Mouse (Mus musculus) midbrain, embryonic 15.5 days (tissue): ENCODE measurements around the gene Nsl1. TPM values are rescaled to one million over a fixed set of nuclear protein-coding genes. Genes with fewer than 3 reads are reported as not detected.

Source experiments
- ATAC-seq: fragments of 200-750 bp; cut with Nextera tagmentation; replicated peaks from 2 replicates; pipeline ENCODE4 v1.8.0; 2017; ENCODE audit warnings: moderate TSS enrichment
- H3K27ac ChIP-seq: fragments of 300-500 bp; sonication (generic); 2 replicates; pipeline ENCODE4 v1.5.1; 2015; ENCODE audit warnings: mild to moderate bottlenecking, inconsistent platforms
- H3K27me3 ChIP-seq: fragments of 300-500 bp; sonication (generic); replicated peaks from 2 replicates; pipeline ENCODE4 v1.6.1; 2015; ENCODE audit warnings: inconsistent platforms
- H3K36me3 ChIP-seq: fragments of 300-500 bp; sonication (generic); replicated peaks from 2 replicates; pipeline ENCODE4 v1.6.1; 2015; ENCODE audit warnings: inconsistent platforms
- H3K4me1 ChIP-seq: fragments of 300-500 bp; sonication (generic); 2 replicates; pipeline ENCODE4 v1.6.1; 2015; ENCODE audit warnings: inconsistent platforms
- H3K4me2 ChIP-seq: fragments of 300-500 bp; sonication (generic); 2 replicates; pipeline ENCODE4 v1.6.1; 2015; ENCODE audit warnings: inconsistent platforms, mild to moderate bottlenecking, moderate library complexity
- H3K4me3 ChIP-seq: fragments of 300-500 bp; sonication (generic); 2 replicates; pipeline ENCODE4 v1.5.1; 2015; ENCODE audit warnings: mild to moderate bottlenecking, inconsistent platforms
- H3K9ac ChIP-seq: fragments of 300-500 bp; sonication (generic); 2 replicates; pipeline ENCODE4 v1.6.1; 2015; ENCODE audit warnings: mild to moderate bottlenecking, inconsistent platforms
- H3K9me3 ChIP-seq: fragments of 300-500 bp; sonication (generic); 2 replicates; pipeline ENCODE4 v1.6.1; 2016; ENCODE audit warnings: inconsistent platforms
- WGBS: fragments of 180-500 bp; shearing (Covaris S2); methylation state at CpG from one replicate; pipeline ENCODE4 v1.1.7; 2015; ENCODE audit warnings: mixed read lengths; 5-methylcytosine and 5-hydroxymethylcytosine counted together
- polyA plus RNA-seq: library from polyadenylated mRNA; unstranded; fragments of >200 nt; fragmentation: Nextera tagmentation; extraction: Ambion mirVana; gene quantifications from 2 replicates; pipeline ENCODE4 v1.2.1, GENCODE M21; 2015

The Nsl1 gene
- polyA plus RNA-seq, 1 experiment from 2014 or later = 4.1 TPM

DNA sequence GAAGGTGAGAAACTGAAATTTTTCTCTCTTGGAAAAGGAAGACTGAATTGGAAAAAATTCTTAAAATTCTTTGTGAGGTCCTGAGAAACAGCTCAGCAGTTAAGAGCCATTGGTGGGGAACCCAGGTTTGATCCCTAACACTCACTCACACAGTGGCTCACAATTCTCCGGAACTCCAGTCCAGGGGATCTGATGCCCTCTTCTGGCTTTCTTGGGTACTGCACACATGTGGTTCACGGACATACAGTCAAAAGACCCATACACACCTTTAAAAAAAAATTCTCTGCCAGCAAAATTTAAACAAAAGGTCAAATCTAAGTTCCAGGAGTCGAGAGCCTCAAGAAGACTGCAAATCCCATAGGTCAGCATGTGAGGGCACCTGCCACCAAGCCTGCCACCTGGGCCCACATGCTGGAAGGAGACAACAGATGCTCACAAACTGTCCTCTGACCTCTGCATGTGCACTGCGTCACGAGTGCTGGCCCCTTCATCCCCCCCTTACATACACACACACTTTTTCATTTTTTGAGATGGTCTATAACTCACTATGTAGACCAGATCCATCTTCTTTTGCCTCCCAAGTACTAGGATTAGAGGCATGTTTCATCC lies 22.2 kb downstream of the Nsl1 start:
- Histone ChIP-seq H3K4me2 (no peak overlapping the region), H3K4me1 (no peaks in the 10 kb centered on the region), H3K27me3 (no peaks in the 10 kb centered on the region), H3K4me3 (no peak overlapping the region), H3K27ac (no peak overlapping the region), H3K36me3 (no peaks in the 10 kb centered on the region), H3K9ac (no peak overlapping the region), H3K9me3 (no peaks in the 10 kb centered on the region)
- ATAC-seq = no peak
- 73% methylated on average over 5 of the region's 5 CpGs for WGBS

DNA sequence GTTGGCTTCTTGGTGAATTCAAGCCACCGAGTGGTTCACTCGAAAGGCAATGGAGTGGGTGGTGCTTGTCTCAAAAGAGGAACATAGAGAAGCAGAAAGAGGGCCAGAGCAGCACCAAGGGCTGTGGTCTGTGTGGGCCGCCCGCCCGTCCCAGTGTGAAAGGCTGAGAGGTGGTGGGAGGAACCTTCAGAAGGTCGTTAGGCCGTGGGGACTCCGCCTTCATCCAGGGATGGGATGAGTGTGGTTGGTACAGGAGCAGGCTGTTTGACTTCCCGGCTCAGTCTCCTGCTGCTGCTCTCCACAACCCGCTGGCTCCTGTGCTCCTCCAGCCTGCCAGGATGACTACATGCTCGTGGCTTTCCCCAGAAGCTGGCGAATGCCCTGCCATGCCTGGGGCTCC lies 22.8 kb downstream of the Nsl1 start:
- no peak for ATAC-seq
- H3K36me3 ChIP-seq = no peaks in the 10 kb centered on the region
- no peak overlapping the region for H3K27ac ChIP-seq
- 82% methylated on average over 12 of the region's 12 CpGs for WGBS
- no peak overlapping the region for H3K9ac ChIP-seq
- no peaks in the 10 kb centered on the region for H3K9me3 ChIP-seq
- no peak overlapping the region for H3K4me3 ChIP-seq
- no peaks in the 10 kb centered on the region for H3K4me1 ChIP-seq
- no peak overlapping the region for H3K4me2 ChIP-seq
- H3K27me3 ChIP-seq = no peaks in the 10 kb centered on the region

- H3K9ac ChIP-seq = no peak overlapping the region
- no peak overlapping the region for H3K4me3 ChIP-seq
- H3K9me3 ChIP-seq = no peaks in the 10 kb centered on the region
- no peak overlapping the region for H3K27ac ChIP-seq
- no peaks in the 10 kb centered on the region for H3K27me3 ChIP-seq
- no peaks in the 10 kb centered on the region for H3K4me1 ChIP-seq
- no peak for ATAC-seq
- H3K36me3 ChIP-seq = no peaks in the 10 kb centered on the region
- no peak overlapping the region for H3K4me2 ChIP-seq
- 91% methylated on average over 7 of the region's 7 CpGs for WGBS
Measured at GRCm38 (mm10) chr1:191086304-191086878, 23.6 kb downstream of the Nsl1 start.

DNA sequence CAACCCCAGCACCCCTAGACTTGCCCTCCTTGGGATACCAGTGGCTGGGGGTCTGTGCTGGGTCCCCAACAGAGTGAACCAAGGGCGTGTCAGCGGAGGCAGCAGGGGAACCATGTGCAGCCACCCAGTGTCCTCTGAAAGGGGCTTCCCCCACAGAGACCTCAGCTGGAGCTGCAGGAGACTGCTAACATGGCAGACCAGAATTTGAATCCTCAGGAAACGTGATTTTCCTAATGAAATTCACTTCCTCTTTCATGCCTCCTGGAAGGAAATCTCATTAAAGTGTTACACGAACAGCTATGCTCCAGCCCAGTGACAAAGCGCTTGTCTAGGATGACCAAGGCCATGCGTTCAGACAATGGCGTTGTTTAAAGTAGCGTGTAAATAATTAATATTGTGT lies 24.1 kb downstream of the Nsl1 start:
- H3K36me3 ChIP-seq = no peaks in the 10 kb centered on the region
- no peaks in the 10 kb centered on the region for H3K4me1 ChIP-seq
- H3K4me2 ChIP-seq = no peak overlapping the region
- no peak for ATAC-seq
- H3K9ac ChIP-seq = no peak overlapping the region
- no peaks in the 10 kb centered on the region for H3K9me3 ChIP-seq
- H3K27me3 ChIP-seq = no peaks in the 10 kb centered on the region
- no peak overlapping the region for H3K4me3 ChIP-seq
- 77% methylated on average over 8 of the region's 8 CpGs for WGBS
- H3K27ac ChIP-seq = no peak overlapping the region

GRCm38 (mm10) chr1:191087955-191088354 lies 25.1 kb downstream of the Nsl1 start:
- no peak for ATAC-seq
- 87% methylated on average over 5 of the region's 5 CpGs for whole genome bisulfite sequencing
- no peak overlapping the region for H3K27ac ChIP-seq

DNA sequence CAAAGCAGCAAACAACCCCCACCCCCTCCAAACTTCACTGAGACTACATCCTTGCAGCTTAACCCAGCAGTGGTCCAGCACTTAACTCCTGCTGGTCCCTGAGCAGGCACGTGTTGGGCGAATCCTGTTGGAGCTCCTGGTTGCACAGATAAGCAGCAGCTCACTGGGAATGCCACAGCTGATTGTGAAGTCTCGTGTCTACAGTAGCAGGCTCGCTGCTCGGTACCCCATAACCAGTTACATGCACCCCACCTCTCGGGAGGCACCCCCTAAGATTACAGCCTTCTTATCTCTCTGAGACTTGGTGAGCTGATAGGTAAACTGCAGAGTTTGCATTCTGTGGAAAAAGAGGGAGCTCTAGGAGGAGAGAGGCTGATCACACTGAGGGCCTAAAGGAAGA lies 26.5 kb downstream of the Nsl1 start:
- no peak overlapping the region for H3K27ac ChIP-seq
- H3K9me3 ChIP-seq = no peaks in the 10 kb centered on the region
- H3K9ac ChIP-seq = no peak overlapping the region
- H3K4me2 ChIP-seq = no peak overlapping the region
- ATAC-seq = no peak
- H3K36me3 ChIP-seq = no peaks in the 10 kb centered on the region
- 77% methylated on average over 6 of the region's 6 CpGs for WGBS
- H3K4me1 ChIP-seq = no peaks in the 10 kb centered on the region
- H3K27me3 ChIP-seq = no peaks in the 10 kb centered on the region
- no peak overlapping the region for H3K4me3 ChIP-seq

More at GRCm38 (mm10) chr1:191087955-191088354, 25.1 kb downstream of the Nsl1 start:
- H3K4me3 ChIP-seq = no peak overlapping the region
- no peaks in the 10 kb centered on the region for H3K36me3 ChIP-seq
- H3K9me3 ChIP-seq = no peaks in the 10 kb centered on the region
- no peaks in the 10 kb centered on the region for H3K4me1 ChIP-seq
- H3K4me2 ChIP-seq = no peak overlapping the region
- no peaks in the 10 kb centered on the region for H3K27me3 ChIP-seq
- no peak overlapping the region for H3K9ac ChIP-seq

DNA sequence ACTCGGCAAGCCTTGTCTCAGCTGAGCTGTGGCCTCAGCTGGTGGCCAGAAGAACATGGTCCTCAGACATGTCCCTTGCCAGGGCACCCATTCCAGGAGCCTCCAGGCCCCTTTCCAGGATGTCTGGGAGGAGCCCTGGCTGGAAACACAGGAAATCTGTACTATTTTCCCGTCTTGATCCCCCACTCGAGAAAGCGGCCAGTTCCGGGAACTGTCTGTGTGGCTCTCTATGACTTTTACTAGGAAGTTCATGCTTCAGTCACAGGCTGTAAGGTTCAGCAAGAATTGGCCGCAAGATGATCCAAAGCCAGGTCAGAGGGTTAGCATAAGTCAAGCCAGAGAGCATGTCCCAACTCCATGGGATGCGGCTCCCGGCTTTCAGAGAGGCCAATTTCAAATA lies 29.2 kb downstream of the Nsl1 start:
- WGBS = 84% methylated on average over 8 of the region's 8 CpGs
- ATAC-seq = no peak

DNA sequence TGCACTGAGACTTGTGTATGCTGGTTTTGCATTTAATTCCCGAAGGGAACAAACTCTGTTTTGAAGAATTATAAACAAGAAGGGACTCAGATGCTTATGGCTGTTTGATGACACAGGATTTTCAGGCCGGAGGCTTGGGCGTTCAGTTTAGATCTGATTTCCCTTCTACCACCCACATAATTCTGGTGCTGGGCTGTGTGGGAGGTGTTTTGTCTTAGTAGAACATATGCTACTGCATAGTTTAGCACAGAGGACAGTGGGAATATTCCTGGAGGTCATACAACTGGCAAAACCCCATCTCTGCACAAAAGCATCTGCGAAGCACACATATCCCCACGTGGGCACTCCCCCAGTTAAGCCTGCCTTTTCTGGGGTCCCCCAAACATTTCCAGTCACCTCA lies 30.8 kb downstream of the Nsl1 start:
- no peak for ATAC-seq
- Histone ChIP-seq H3K27me3 (peaks cover 16% of the 10 kb centered on the region), H3K4me2 (no peak overlapping the region), H3K27ac (no peak overlapping the region), H3K9ac (no peak overlapping the region), H3K9me3 (no peaks in the 10 kb centered on the region), H3K4me3 (no peak overlapping the region), H3K36me3 (no peaks in the 10 kb centered on the region), H3K4me1 (peaks cover 11% of the 10 kb centered on the region)
- WGBS = 79% methylated on average over 5 of the region's 5 CpGs

More for the DNA sequence above, 29.2 kb downstream of the Nsl1 start:
- Histone ChIP-seq H3K36me3 (no peaks in the 10 kb centered on the region), H3K9ac (no peak overlapping the region), H3K27ac (no peak overlapping the region), H3K4me2 (no peak overlapping the region), H3K9me3 (no peaks in the 10 kb centered on the region), H3K4me3 (no peak overlapping the region), H3K4me1 (no peaks in the 10 kb centered on the region), H3K27me3 (peaks cover 6% of the 10 kb centered on the region)

DNA sequence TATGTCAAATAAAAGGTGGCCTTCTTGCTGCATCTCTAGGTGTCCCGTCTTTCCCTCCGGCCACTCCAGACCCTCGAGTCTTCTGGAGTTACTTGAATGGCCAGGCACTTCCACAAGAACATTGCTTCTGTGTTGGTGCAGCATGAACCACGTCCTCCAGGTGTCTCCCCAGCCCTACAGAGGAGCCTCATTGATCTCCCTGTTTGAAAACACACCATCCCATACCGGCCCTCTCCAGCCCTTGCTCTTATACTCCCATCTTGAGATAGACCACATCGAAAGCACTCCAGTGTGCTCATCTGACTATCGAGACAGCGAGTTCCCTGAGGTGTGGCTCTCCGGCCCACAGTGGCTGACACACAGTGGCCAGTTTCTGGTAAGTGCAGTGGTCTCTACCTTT lies 32.2 kb downstream of the Nsl1 start:
- H3K4me2 ChIP-seq = no peak overlapping the region
- H3K4me1 ChIP-seq = peaks cover 13% of the 10 kb centered on the region
- no peaks in the 10 kb centered on the region for H3K9me3 ChIP-seq
- no peak overlapping the region for H3K4me3 ChIP-seq
- no peaks in the 10 kb centered on the region for H3K36me3 ChIP-seq
- WGBS = 74% methylated on average over 9 of the region's 9 CpGs
- no peak for ATAC-seq
- no peak overlapping the region for H3K9ac ChIP-seq
- H3K27ac ChIP-seq = no peak overlapping the region
- peaks cover 31% of the 10 kb centered on the region for H3K27me3 ChIP-seq

- Histone ChIP-seq H3K27me3 (peaks cover 34% of the 10 kb centered on the region), H3K36me3 (no peaks in the 10 kb centered on the region), H3K9me3 (no peaks in the 10 kb centered on the region), H3K4me2 (peak overlapping the region; percentile 100), H3K9ac (no peak overlapping the region), H3K4me1 (peaks cover 13% of the 10 kb centered on the region), H3K27ac (no peak overlapping the region), H3K4me3 (peak overlapping the region; percentile 67)
- WGBS = 63% methylated on average over 14 of the region's 14 CpGs
- ATAC-seq = no peak
Measured at GRCm38 (mm10) chr1:191096871-191097681, 34.3 kb downstream of the Nsl1 start.

DNA sequence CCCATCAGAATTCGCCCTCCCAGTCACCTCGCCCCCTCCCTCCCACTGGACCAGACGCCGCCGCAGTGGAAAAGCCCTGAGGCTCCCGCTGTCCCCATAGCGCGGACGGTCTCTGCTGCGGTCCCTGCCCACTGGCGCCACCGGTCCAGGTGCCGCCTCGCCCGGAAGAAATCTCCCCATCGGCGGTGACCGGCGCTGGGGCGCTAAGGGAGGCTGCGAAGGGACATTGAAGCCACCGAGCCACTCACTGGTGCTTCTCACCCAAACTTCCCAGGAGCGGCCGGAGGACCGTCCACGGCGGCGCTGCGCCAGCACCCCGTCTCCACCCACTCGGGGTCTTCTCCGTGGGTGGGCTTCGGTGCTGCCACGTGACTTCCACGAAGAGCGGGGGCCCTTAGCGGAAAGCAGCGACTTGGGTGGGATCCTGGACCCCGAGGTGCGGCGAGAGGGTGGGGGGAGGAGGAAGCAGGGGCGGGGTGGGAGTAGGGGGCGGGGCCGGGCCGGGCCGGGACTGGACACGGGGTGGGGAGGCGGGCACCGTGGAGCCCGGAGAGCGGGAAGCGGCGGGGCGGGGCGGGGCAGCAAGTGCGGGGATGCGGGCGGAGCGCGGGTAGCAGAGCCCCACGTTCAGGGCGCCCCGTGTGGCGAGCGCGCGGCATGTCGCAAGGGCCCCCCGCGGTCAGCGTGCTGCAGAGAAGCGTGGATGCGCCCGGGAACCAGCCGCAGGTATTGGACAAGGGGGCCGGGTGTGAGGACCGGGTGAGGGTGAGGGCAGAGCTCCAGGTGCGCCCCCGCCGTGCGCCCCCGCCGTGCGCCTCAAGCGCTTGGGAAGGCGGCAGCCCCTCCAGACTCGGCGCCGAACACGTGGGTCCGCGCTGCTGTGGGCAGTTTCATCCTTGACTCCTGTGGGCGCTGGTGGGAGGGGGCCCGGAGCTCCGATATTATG lies 35.3 kb downstream of the Nsl1 start, which contains the start of gene Batf3:
Gene Batf3, plus strand, starts transcription at position 46 of the 946 bp plus-strand sequence.
- Histone ChIP-seq H3K36me3 (no peaks in the 10 kb centered on the region), H3K27me3 (peaks cover 34% of the 10 kb centered on the region), H3K4me2 (peak within 1 kb of the TSS; percentile 100), H3K4me1 (peaks cover 13% of the 10 kb centered on the region), H3K4me3 (peak within 1 kb of the TSS; percentile 67), H3K27ac (no peak within 1 kb of the TSS), H3K9ac (peak within 1 kb of the TSS; percentile 53), H3K9me3 (no peaks in the 10 kb centered on the region)
- ATAC-seq = peak; percentile 56
- under 1% methylated on average over 80 of the region's 95 CpGs for WGBS

DNA sequence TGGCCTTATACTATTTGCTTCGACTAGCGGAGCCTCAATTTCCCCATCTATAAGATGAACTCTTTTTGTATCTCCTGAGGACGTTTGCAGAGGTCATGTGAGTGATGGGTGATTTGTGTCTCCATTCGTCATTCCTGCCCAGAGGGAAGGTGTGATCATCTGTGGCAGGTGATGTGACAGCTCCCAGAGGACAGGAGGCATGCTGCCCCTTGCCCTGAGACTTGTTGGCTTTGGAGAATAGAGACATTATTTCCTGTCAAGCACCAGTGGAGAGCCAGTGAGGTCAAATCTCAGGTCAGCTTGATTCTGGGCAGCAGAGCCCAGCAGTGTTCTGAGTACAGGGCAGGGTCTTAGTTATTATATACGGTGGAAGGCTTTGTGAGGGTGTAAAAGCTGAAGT lies 36.3 kb downstream of the Nsl1 start:
- WGBS = 40% methylated on average over 5 of the region's 5 CpGs
- Histone ChIP-seq H3K4me2 (peak overlapping the region; percentile 100), H3K4me3 (no peak overlapping the region)

More for the DNA sequence above, 36.3 kb downstream of the Nsl1 start:
- Histone ChIP-seq H3K27me3 (peaks cover 34% of the 10 kb centered on the region), H3K9ac (no peak overlapping the region), H3K27ac (no peak overlapping the region), H3K9me3 (no peaks in the 10 kb centered on the region), H3K4me1 (peaks cover 13% of the 10 kb centered on the region), H3K36me3 (no peaks in the 10 kb centered on the region)
- no peak for ATAC-seq
